Mouse (Mus musculus): ENCODE measurements at regions not wholly inside any gene's neighbourhood (a gene's known extent, or its start where the extent isn't known, plus 50 kb on each side); places are given as distances from the start of the nearest gene placed in this dataset.
"Not testable (repeated sequence)": the region's sequence is repeated elsewhere in the genome, so short reads cannot be mapped to it uniquely, and the experiment has no call there.

- Histone ChIP-seq H3K27ac (ENCODE audit: insufficient read depth, low read length) (peak overlapping the region; percentile 64), H3K4me1 (ENCODE audit: control insufficient read depth, insufficient read depth, low read length) (no peaks in the 10 kb centered on the region; the same call in 1 of the 2 replicates), H3K4me3 (ENCODE audit: insufficient read depth, low read length) (no peak overlapping the region)
- no peak for TF ChIP-seq POLR2A (IDR thresholded peaks at IDR 0.05; ENCODE audit: low read depth, low read length)
- TF ChIP-seq CTCF (IDR thresholded peaks at IDR 0.05; ENCODE audit: borderline replicate concordance, insufficient read depth, low read length), result no peak
Measured at GRCm38 (mm10) chrX:19903962-19904930, 155.1 kb upstream of the Chst7 start.

GRCm38 (mm10) chrX:19906646-19907371, 152.6 kb upstream of the Chst7 start:
- H3K27ac ChIP-seq (ENCODE audit: insufficient read depth, low read length), result no peak overlapping the region
- H3K4me3 ChIP-seq (ENCODE audit: insufficient read depth, low read length), result no peak overlapping the region
- no peak for TF ChIP-seq CTCF (IDR thresholded peaks at IDR 0.05; ENCODE audit: borderline replicate concordance, insufficient read depth, low read length)
- no peak for TF ChIP-seq POLR2A (IDR thresholded peaks at IDR 0.05; ENCODE audit: low read depth, low read length)
- H3K4me1 ChIP-seq (ENCODE audit: control insufficient read depth, insufficient read depth, low read length), result no peaks in the 10 kb centered on the region; the same call in 1 of the 2 replicates

- peak overlapping the region; percentile 40; the same call in 1 of the 2 replicates for H3K27ac ChIP-seq (ENCODE audit: insufficient read depth, low read length)
- no peak overlapping the region for H3K4me3 ChIP-seq (ENCODE audit: insufficient read depth, low read length)
- no peak for TF ChIP-seq POLR2A (IDR thresholded peaks at IDR 0.05; ENCODE audit: low read depth, low read length)
- TF ChIP-seq CTCF (IDR thresholded peaks at IDR 0.05; ENCODE audit: borderline replicate concordance, insufficient read depth, low read length), result no peak
- H3K4me1 ChIP-seq (ENCODE audit: control insufficient read depth, insufficient read depth, low read length), result no peaks in the 10 kb centered on the region
Measured at GRCm38 (mm10) chrX:19917001-19917400, 142.4 kb upstream of the Chst7 start.

GRCm38 (mm10) chrX:19929376-19929775, 130.0 kb upstream of the Chst7 start:
- H3K4me1 ChIP-seq (ENCODE audit: control insufficient read depth, insufficient read depth, low read length); H3K27ac ChIP-seq (ENCODE audit: insufficient read depth, low read length); H3K4me3 ChIP-seq (ENCODE audit: insufficient read depth, low read length): not testable (repeated sequence)

- H3K27ac ChIP-seq (ENCODE audit: insufficient read depth, low read length), result no peak overlapping the region
- no peak overlapping the region for H3K4me3 ChIP-seq (ENCODE audit: insufficient read depth, low read length)
- H3K4me1 ChIP-seq (ENCODE audit: control insufficient read depth, insufficient read depth, low read length), result no peaks in the 10 kb centered on the region
- no peak for TF ChIP-seq POLR2A (IDR thresholded peaks at IDR 0.05; ENCODE audit: low read depth, low read length)
- no peak for TF ChIP-seq CTCF (IDR thresholded peaks at IDR 0.05; ENCODE audit: borderline replicate concordance, insufficient read depth, low read length)
Measured at GRCm38 (mm10) chrX:19929866-19930265, 129.5 kb upstream of the Chst7 start.

- H3K27ac ChIP-seq (ENCODE audit: insufficient read depth, low read length), result no peak overlapping the region
- TF ChIP-seq CTCF (IDR thresholded peaks at IDR 0.05; ENCODE audit: borderline replicate concordance, insufficient read depth, low read length) (no peak), POLR2A (IDR thresholded peaks at IDR 0.05; ENCODE audit: low read depth, low read length) (no peak)
- H3K4me3 ChIP-seq (ENCODE audit: insufficient read depth, low read length), result no peak overlapping the region
- no peaks in the 10 kb centered on the region for H3K4me1 ChIP-seq (ENCODE audit: control insufficient read depth, insufficient read depth, low read length)
Measured at GRCm38 (mm10) chrX:19943305-19943704, 116.1 kb upstream of the Chst7 start.

Measured in embryonic fibroblast, embryonic 13.5 days (primary cell).